Mouse (Mus musculus): ENCODE data around the gene Lcmt1. TPM values are rescaled to one million over a fixed set of nuclear protein-coding genes. Genes with fewer than 3 reads are reported as not detected.

Lcmt1 gene
- polyA plus RNA-seq, 1 experiment from 2014 or later: 100 TPM

DNA sequence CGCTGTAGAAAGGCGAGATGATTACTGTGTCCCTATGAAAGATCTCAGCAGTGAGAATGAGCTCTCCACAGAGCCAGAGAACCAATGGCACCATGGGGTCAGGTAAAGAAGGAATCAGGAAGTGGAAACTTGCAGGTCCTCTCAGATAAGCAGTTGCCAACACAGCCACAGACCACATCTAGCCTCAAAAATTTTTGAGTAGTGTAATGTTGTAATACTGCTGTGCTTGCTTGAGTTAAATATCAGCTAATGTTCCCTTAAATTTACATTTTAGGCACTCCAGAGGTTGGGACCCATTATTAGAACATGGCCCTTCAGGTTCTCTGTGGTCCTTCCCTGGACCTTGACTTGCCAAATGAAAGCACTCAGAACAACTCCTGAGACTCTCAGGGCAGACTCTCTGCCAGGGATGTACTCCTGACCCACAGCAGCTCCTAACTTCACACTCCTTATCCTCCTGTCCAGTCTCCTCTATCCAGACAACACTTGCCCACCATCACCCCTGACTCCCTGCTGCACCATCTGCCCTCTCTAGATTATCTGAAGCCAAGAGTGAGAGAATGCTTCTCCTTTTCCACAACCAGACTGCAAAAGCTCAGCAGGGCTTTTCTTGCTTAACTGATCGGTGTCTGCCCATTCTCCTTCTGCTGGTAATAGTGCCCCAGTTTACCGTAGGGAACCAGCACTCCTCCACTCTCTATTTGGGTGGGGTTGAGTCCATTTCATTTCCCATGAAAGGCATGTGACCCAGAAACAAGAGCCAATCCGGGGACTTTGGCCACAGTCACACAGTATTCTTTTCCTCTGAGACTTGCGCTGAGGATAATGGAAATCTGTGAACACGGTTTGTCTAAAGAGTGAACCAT is 3.5 kb upstream of the Lcmt1 start:
- no peak overlapping the region for H3K4me3 ChIP-seq (replicated peaks; ENCODE audit: low read depth, low read length)
- no peak overlapping the region for H3K4me2 ChIP-seq (ENCODE audit: low read length)
- no peak overlapping the region for H3K9ac ChIP-seq (replicated peaks; ENCODE audit: low read length)
- ATAC-seq (ENCODE audit: low FRiP score, low TSS enrichment) (no peak), DNase-seq (no peak)
- no peak overlapping the region for H3K27ac ChIP-seq (replicated peaks; ENCODE audit: low read depth, low read length)
- peaks cover 26% of the 10 kb centered on the region for H3K4me1 ChIP-seq (ENCODE audit: control insufficient read depth, insufficient read depth, low read length)
- H3K27me3 ChIP-seq (ENCODE audit: control insufficient read depth, insufficient read depth, low read length): no peaks in the 10 kb centered on the region
- H3K9me3 ChIP-seq (ENCODE audit: control insufficient read depth, low read length): no peaks in the 10 kb centered on the region
- H3K36me3 ChIP-seq (ENCODE audit: control insufficient read depth, insufficient read depth, low read length): no peaks in the 10 kb centered on the region
- 83% methylated on average over 7 of the region's 7 CpGs for WGBS

DNA sequence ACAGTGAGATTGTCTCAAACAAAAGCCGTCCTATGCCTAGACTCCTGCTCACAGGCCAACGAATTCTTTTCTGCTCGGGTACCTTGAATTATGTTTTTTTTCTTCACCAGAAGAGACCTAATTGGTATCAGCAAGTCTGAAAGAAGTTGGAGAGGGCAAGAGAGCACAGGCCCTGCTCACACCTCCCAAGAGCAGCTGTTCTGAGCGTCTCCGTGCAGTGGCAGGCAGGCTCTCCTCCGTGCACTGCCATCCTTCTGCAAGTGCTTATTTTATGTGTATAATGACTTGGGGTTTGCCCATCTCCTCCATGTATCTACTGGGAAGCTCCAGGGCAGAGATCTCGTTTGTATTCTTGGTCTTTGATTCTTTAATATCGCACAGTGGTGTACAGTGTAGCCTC is 2.8 kb upstream of the Lcmt1 start:
- no peak overlapping the region for H3K9ac ChIP-seq (replicated peaks; ENCODE audit: low read length)
- H3K36me3 ChIP-seq (ENCODE audit: control insufficient read depth, insufficient read depth, low read length): no peaks in the 10 kb centered on the region
- DNase-seq (no peak), ATAC-seq (ENCODE audit: low FRiP score, low TSS enrichment) (no peak)
- no peaks in the 10 kb centered on the region for H3K27me3 ChIP-seq (ENCODE audit: control insufficient read depth, insufficient read depth, low read length)
- H3K9me3 ChIP-seq (ENCODE audit: control insufficient read depth, low read length): no peaks in the 10 kb centered on the region
- WGBS: 86% methylated on average over 8 of the region's 8 CpGs
- peaks cover 26% of the 10 kb centered on the region for H3K4me1 ChIP-seq (ENCODE audit: control insufficient read depth, insufficient read depth, low read length)
- no peak overlapping the region for H3K4me3 ChIP-seq (replicated peaks; ENCODE audit: low read depth, low read length)
- no peak overlapping the region for H3K27ac ChIP-seq (replicated peaks; ENCODE audit: low read depth, low read length)
- H3K4me2 ChIP-seq (ENCODE audit: low read length): no peak overlapping the region

DNA sequence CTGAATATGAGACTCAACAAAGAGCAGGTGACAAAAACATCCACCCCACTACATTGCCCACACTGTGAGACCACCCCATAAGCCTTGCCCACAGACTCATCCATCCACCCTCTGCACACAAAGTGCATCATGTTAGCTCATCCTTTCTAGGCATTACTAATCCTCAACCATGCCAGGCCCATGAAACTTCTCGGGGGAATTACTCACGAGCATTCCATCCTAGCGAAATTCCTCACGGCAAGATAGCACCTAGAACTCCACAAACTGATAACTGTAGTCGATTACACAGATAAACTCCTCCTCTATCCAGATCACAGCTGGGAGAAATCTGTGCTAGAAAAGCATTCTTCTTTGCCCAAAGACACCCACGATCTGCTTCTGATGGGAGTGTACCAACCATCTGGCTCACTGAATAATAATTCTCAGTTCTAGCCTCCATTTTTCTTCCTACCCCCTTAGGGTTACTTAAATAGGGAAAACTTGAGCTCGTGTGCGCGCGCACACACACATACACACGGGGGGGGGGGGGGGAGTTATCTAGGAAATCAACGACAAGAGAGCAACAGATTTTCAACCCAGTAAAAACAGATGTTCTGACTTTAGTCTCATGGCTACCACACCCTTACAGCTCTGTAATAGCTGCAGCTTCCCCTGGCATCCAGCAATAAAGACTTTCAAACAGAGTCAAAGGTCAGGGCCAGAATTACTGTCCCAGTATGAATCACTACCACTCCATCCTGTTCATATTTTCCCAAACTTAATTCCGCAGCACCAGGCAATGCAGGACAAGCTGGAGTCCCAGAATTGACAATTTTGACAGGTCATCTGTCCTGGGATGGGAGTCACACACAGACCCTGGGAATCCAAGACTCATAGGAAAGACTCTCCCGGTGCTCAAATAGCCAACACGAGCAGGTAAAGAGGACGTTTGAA is 2.1 kb upstream of the Lcmt1 start:
- 81% methylated on average over 16 of the region's 16 CpGs for WGBS
- no peak overlapping the region for H3K9ac ChIP-seq (replicated peaks; ENCODE audit: low read length)

DNA sequence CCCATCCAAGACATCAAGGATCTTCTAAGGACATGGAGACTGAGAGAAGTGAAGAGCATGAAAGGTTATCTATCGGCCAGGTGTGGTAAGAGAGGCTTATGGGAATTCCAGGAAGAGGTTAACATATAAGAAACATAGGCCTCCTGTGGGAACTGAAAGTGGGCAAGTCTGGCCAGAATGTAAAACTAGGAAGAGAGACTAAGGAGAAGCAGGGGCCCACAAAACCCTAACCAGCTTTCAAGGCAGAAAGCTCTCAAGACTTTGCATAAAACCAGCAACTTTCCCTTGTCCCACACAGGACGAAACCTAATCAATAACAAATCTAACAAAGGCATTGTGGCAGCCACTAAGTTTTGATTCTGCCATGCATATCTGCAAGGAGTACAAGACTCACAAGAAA is 1.4 kb upstream of the Lcmt1 start:
- Histone ChIP-seq H3K4me3 (replicated peaks; ENCODE audit: low read depth, low read length) (peak overlapping the region; percentile 70; the same call in 1 of the 2 replicates), H3K36me3 (ENCODE audit: control insufficient read depth, insufficient read depth, low read length) (no peaks in the 10 kb centered on the region), H3K4me1 (ENCODE audit: control insufficient read depth, insufficient read depth, low read length) (peaks cover 26% of the 10 kb centered on the region), H3K9ac (replicated peaks; ENCODE audit: low read length) (no peak overlapping the region), H3K4me2 (ENCODE audit: low read length) (peak overlapping the region; percentile 89), H3K9me3 (ENCODE audit: control insufficient read depth, low read length) (no peaks in the 10 kb centered on the region), H3K27me3 (ENCODE audit: control insufficient read depth, insufficient read depth, low read length) (no peaks in the 10 kb centered on the region), H3K27ac (replicated peaks; ENCODE audit: low read depth, low read length) (no peak overlapping the region)
- ATAC-seq (ENCODE audit: low FRiP score, low TSS enrichment) (no peak), DNase-seq (no peak)
- WGBS: 75% methylated on average over 2 of the region's 2 CpGs

More for the DNA sequence above, 2.1 kb upstream of the Lcmt1 start:
- no peak for ATAC-seq (ENCODE audit: low FRiP score, low TSS enrichment)
- Histone ChIP-seq H3K27me3 (ENCODE audit: control insufficient read depth, insufficient read depth, low read length) (no peaks in the 10 kb centered on the region), H3K27ac (replicated peaks; ENCODE audit: low read depth, low read length) (no peak overlapping the region), H3K36me3 (ENCODE audit: control insufficient read depth, insufficient read depth, low read length) (no peaks in the 10 kb centered on the region), H3K9me3 (ENCODE audit: control insufficient read depth, low read length) (no peaks in the 10 kb centered on the region), H3K4me3 (replicated peaks; ENCODE audit: low read depth, low read length) (no peak overlapping the region), H3K4me2 (ENCODE audit: low read length) (peak overlapping the region; percentile 89; the same call in 1 of the 2 replicates), H3K4me1 (ENCODE audit: control insufficient read depth, insufficient read depth, low read length) (peaks cover 26% of the 10 kb centered on the region)
- DNase-seq: no peak

DNA sequence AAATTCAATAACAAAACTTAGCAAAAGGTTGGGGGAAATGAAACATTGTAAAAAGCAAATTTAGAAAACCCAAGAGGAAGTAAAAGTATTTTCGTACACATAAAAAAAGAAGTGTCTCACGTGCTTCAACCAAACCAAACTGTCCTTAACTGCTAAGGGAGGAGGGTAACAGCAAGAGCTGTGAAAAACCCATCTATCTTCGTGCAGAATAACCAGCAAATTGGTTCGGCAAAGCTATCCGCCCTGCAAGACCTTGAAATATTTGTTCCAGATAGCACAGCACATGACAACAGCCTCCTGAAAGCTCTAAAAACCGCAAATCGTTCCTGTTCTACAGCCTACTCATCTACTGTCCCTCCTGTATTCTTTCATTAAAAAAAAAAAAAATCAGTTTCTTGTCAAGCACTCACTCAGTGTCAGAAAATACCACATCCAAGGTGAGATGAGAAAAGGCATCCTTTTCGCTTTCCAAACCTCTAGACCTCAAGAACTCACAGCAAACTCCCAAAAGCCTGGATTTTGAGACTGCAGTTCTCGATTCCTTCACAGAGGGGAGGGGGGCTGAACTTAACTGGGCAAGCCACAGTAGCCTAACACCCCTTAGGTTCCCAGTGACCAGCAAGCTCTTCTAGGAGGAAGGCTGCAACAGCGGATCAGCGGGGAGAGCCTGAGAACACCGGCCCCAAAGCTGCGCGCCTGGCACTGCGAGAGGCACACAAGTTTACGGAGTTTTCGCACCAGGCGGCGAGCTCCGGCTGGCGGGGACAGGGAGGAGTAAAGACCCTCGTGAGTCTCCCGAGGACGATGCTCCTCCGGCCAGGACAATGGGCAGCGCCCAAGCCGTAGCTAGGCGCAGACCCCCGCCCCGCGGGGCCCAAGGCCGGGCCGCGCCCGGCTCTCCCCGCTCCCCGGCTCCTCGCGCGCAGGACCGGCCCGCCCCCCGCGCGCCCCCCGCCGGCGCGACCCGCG is 522 bp upstream of the Lcmt1 start:
- DNase-seq (peak; percentile 15), ATAC-seq (ENCODE audit: low FRiP score, low TSS enrichment) (peak; percentile 83)
- 4% methylated on average over 34 of the region's 51 CpGs for WGBS
- Histone ChIP-seq H3K27ac (replicated peaks; ENCODE audit: low read depth, low read length) (peak overlapping the region; percentile 87), H3K4me3 (replicated peaks; ENCODE audit: low read depth, low read length) (peak overlapping the region; percentile 70), H3K9me3 (ENCODE audit: control insufficient read depth, low read length) (no peaks in the 10 kb centered on the region), H3K4me1 (ENCODE audit: control insufficient read depth, insufficient read depth, low read length) (peaks cover 26% of the 10 kb centered on the region), H3K36me3 (ENCODE audit: control insufficient read depth, insufficient read depth, low read length) (no peaks in the 10 kb centered on the region), H3K27me3 (ENCODE audit: control insufficient read depth, insufficient read depth, low read length) (no peaks in the 10 kb centered on the region), H3K4me2 (ENCODE audit: low read length) (peak overlapping the region; percentile 89), H3K9ac (replicated peaks; ENCODE audit: low read length) (peak overlapping the region; percentile 82)

DNA sequence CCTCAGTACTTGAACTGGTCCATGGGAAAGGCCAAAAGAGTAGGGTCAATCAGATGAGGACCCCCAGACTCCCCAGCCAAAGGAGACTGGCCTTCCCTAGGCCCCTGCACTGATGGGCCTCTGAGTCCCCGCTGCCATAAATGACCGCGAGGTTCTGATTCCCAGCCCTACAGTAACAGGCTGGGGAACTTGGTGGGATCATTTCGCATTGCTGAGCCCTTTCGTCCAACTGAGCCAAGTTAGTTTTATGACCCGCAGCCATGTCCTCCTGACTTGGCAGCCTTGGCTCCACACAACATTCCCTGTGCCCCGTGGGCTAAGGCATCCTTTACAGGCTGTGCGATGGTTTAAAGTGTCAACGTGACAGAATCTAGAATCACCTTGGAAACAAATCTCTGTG is 1.1 kb downstream of the Lcmt1 start:
- H3K9me3 ChIP-seq (ENCODE audit: control insufficient read depth, low read length): no peaks in the 10 kb centered on the region
- peaks cover 26% of the 10 kb centered on the region for H3K4me1 ChIP-seq (ENCODE audit: control insufficient read depth, insufficient read depth, low read length)
- peak overlapping the region; percentile 82 for H3K9ac ChIP-seq (replicated peaks; ENCODE audit: low read length)
- peak overlapping the region; percentile 70 for H3K4me3 ChIP-seq (replicated peaks; ENCODE audit: low read depth, low read length)
- 52% methylated on average over 9 of the region's 9 CpGs for WGBS
- ATAC-seq (ENCODE audit: low FRiP score, low TSS enrichment) (no peak), DNase-seq (no peak)
- H3K4me2 ChIP-seq (ENCODE audit: low read length): peak overlapping the region; percentile 89
- H3K27me3 ChIP-seq (ENCODE audit: control insufficient read depth, insufficient read depth, low read length): no peaks in the 10 kb centered on the region
- H3K36me3 ChIP-seq (ENCODE audit: control insufficient read depth, insufficient read depth, low read length): no peaks in the 10 kb centered on the region
- no peak overlapping the region for H3K27ac ChIP-seq (replicated peaks; ENCODE audit: low read depth, low read length)

DNA sequence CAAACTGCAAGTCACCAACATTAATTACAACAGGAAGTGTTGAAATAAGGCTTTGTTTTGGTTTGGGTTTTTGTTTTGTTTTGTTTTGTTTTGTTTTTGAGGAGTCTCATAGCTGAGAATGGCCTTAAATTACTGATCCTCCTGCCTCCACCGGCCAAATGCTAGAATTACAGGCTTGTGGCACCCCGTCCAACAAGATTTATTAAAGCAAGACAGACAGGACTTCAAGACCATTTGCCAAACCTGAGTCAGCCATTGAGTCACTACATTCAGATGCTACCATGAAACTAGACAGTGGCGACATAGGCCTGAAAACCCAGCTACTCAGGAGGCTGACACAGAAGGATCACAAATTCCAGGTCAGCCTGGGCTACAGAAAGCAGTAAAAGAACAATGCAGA is 1.9 kb downstream of the Lcmt1 start:
- H3K9ac ChIP-seq (replicated peaks; ENCODE audit: low read length): no peak overlapping the region
- H3K4me2 ChIP-seq (ENCODE audit: low read length): no peak overlapping the region
- H3K4me3 ChIP-seq (replicated peaks; ENCODE audit: low read depth, low read length): no peak overlapping the region
- no peak for DNase-seq
- WGBS: 76% methylated on average over 3 of the region's 3 CpGs
- no peak for ATAC-seq (ENCODE audit: low FRiP score, low TSS enrichment)
- H3K9me3 ChIP-seq (ENCODE audit: control insufficient read depth, low read length): no peaks in the 10 kb centered on the region
- H3K27ac ChIP-seq (replicated peaks; ENCODE audit: low read depth, low read length): no peak overlapping the region
- no peaks in the 10 kb centered on the region for H3K27me3 ChIP-seq (ENCODE audit: control insufficient read depth, insufficient read depth, low read length)
- H3K36me3 ChIP-seq (ENCODE audit: control insufficient read depth, insufficient read depth, low read length): no peaks in the 10 kb centered on the region
- H3K4me1 ChIP-seq (ENCODE audit: control insufficient read depth, insufficient read depth, low read length): peaks cover 26% of the 10 kb centered on the region
